Mouse (Mus musculus): ENCODE data around the gene Jazf1.

The Jazf1 gene

GRCm38 (mm10) chr6:52912143-52912918 lies 156.1 kb downstream of the Jazf1 start:
- no peak for DNase-seq (ENCODE audit: low read depth, low spot score)

- DNase-seq (ENCODE audit: low read depth, low spot score) = no peak
Observed at GRCm38 (mm10) chr6:52906801-52907200, 161.6 kb downstream of the Jazf1 start.

DNA sequence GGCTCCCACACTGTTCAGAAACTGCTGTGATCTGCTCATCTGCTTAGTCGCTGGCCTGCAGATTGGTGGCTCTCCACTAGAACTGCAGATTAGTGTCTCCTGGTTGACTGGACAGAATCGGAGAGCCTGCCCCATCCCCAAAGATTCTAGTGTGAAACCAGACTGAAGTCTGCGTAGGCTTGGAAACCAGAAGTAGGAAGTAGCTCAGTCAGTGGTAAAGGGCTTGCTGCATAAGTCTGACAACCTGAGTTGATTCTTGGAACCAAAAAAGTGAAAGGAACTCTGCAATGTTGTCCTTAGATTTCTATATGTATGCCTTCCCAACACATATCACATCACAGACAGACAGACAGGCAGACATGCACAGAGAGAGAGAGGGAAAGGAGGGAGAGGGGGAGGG lies 163.3 kb downstream of the Jazf1 start:
- no peak for DNase-seq (ENCODE audit: low read depth, low spot score)

DNA sequence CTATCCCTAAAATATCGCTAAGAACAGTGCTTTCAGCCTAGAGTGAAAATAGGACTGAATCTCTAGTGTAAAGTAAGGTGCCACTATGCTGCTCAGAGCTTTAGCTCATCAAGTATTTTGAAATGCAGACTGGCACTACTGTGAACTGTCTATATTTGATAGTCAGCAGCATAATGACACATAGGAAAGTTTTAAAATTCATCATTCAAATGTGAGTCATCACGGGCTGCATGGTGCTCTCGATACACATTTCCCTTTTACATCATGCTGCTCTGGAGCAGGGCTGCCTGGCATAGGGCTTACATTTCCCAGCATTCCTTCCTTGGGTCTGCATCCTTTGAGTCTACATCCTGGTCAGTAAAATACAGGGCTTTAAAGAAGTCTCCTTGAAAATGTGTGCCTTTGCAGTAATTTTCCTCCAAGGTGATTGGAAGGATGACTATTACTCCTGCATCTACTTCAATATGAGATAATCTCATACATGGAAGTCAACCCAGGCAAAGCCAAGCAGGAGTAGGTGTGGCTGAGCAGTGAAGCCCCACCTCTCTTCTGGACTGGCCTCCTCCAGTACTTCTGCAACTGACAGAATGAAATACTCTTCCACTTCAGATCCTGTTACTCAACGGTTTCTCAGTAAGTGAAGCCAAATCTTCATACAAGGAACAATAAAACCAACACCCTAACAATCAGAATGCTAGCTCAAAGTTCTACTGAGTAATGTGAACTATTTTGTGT lies 165.0 kb downstream of the Jazf1 start:
- no peak for DNase-seq (ENCODE audit: low read depth, low spot score)

GRCm38 (mm10) chr6:52899574-52900245 lies 168.7 kb downstream of the Jazf1 start:
- DNase-seq (ENCODE audit: low read depth, low spot score) = no peak

DNA sequence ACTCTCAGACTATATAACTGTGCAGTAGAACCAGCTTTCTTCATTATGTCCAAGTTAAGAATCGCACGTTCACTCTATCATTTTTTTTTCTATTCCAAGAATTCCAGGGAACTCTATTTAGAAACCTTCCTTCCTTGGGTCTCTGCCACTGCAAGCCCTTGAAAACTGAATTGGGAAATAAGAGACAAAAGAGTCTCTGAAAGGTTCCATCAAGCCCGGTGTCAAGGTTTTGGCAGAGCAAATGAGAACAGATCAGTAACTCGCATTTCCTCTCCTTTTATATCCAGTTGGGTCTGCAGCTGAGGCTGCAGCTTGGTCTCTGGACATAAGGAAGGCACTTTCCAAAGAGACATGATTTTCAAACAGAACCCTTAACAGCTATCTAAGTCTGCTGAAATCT lies 173.4 kb downstream of the Jazf1 start:
- no peak for DNase-seq (ENCODE audit: low read depth, low spot score)

GRCm38 (mm10) chr6:52894501-52894823 lies 174.0 kb downstream of the Jazf1 start:
- no peak for DNase-seq (ENCODE audit: low read depth, low spot score)

DNA sequence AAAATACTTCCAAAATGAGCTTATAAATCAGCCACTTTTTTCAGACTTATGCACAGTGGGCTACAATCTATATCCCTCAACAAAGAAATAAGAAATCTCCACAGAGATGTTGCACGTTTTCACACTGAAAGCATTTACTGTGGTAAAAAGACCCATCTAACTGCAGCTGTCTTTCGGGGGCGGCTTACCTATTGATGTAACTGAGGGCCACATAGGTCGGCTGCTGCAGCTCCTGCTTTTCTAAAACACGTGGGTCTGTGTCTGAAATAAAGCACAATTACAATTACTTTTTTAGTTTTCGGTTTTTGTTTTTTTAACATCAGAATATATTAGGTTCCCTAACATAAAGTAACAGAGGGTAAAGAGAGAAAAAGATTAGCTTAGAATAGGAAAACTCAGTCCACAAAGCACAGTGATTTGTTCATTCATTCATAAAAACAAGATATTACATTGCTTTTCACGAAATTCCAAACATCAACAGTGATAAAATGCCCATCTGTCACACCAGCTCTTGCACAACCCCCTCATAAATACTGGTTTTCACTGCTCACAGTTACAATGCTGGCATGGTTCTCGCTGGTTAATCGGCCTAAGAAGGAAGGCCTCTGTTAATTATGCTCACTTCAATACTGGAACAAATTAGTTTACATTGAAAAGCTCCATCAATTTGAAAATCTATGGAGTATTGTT lies 174.5 kb downstream of the Jazf1 start:
- no peak for DNase-seq (ENCODE audit: low read depth, low spot score)

DNA sequence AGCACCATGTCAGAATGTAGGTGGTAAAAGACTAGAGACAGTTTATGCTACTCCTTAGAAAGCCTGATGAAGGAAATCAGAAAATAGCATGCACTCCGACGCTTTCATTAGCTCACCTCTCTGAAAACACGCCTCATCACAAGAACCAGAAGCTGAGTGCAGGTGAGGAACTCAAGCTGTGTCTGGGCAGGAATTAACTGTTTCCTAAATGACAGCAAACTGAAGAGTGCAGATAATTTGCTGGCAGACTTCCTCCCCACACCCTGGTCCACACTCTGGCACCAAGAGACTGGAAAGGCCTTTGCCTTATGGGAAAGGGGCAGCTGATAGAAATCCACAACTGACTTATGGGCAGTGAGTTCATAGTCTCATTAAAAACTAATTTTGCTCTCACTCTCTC lies 175.5 kb downstream of the Jazf1 start:
- DNase-seq (ENCODE audit: low read depth, low spot score) = no peak

DNA sequence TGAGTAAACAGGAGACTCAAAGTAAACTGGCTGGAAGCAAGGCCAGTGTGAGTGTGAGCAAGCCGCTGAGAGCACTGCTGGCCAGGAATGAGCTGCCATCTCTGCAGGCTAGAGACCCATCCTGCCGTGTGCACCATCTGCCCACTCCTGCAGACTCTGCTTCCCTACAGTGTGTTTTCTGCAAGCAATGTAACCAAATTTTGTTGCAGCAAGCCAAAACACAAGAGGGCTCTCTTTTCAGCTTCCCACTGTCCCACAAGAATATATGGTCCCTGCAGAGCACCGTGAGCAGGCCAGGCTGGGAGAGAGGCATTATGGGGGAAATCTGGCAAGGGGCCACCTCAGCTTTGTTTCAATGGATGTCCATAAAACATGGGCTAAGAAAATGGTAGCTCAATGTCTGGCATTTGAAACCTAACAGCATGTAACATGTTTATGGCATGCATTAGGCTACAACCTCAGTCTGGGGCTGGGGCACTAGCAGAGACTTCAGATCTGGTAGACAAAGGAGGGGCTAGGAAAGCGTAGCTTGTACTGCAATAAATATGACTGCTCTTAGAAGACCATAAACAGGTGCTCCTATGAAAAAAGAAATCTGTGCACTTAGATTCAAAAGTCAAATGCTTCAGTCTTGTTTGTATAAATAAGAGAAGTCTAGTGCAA lies 180.8 kb downstream of the Jazf1 start:
- peak; percentile 32 for DNase-seq (ENCODE audit: low read depth, low spot score)

GRCm38 (mm10) chr6:52883773-52884172 lies 184.7 kb downstream of the Jazf1 start:
- DNase-seq (ENCODE audit: low read depth, low spot score) = no peak

- DNase-seq (ENCODE audit: low read depth, low spot score) = no peak
Observed at GRCm38 (mm10) chr6:52877176-52877575, 191.3 kb downstream of the Jazf1 start.

DNA sequence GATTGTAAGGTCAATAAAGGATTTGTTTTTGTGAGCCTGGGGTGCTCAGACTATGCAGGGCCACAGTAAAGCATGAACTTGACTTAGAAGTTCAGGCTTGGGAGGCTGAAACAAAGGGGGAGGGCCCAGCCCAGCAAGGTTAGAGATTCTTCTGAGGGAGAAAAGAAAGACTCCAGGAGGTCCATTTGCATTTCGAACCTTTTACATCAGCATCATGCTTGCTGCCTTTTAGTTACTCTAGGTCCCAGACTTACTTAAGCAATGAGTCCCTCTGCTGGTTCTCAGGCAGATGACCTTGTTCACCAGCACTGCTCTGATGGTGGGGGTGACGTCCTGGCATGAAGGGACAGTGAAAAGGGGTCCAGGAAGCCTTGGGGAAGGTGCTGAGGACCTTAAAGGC lies 197.1 kb downstream of the Jazf1 start:
- no peak for DNase-seq (ENCODE audit: low read depth, low spot score)

DNA sequence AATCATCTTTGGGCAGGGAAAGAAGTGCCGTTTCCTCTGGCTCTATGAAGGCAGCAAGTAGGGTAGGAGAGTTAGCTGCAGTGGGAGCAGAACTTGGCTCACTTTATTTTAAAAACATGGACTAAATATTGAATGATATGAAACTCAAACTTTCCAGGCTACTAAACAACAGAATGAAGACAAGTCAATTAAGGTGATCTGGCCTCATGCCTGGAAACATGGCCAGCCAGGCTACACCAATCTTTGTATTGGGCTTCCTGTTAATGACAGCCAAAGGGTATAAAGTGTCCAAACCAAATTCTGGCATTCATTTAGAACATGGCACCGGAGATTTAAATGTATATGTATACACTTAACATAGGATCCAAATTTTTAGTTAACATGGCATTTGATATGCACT lies 199.2 kb downstream of the Jazf1 start:
- no peak for DNase-seq (ENCODE audit: low read depth, low spot score)

- DNase-seq (ENCODE audit: low read depth, low spot score) = no peak
Observed at GRCm38 (mm10) chr6:52868352-52868751, 200.1 kb downstream of the Jazf1 start.

GRCm38 (mm10) chr6:52861928-52862327 lies 206.5 kb downstream of the Jazf1 start:
- DNase-seq (ENCODE audit: low read depth, low spot score) = peak; percentile 83

GRCm38 (mm10) chr6:52861186-52861820 lies 207.1 kb downstream of the Jazf1 start:
- DNase-seq (ENCODE audit: low read depth, low spot score) = no peak

GRCm38 (mm10) chr6:52860713-52861112 lies 207.7 kb downstream of the Jazf1 start:
- DNase-seq (ENCODE audit: low read depth, low spot score) = peak; percentile 60

- no peak for DNase-seq (ENCODE audit: low read depth, low spot score)
Observed at GRCm38 (mm10) chr6:52858911-52859431, 209.5 kb downstream of the Jazf1 start.

GRCm38 (mm10) chr6:52852404-52853107 lies 215.9 kb downstream of the Jazf1 start:
- peak; percentile 77 for DNase-seq (ENCODE audit: low read depth, low spot score)
